Mouse (Mus musculus) C2C12 (cell line): ENCODE results near the gene Zbtb9. TPM values are rescaled to one million over a fixed set of nuclear protein-coding genes. Genes with fewer than 3 reads are reported as not detected.

Experiments
- H3K27me3 ChIP-seq: one replicate; pipeline ENCODE4 v1.6.1; 2011; ENCODE audit not compliant: control insufficient read depth, insufficient read depth, insufficient read length
- H3K36me3 ChIP-seq: one replicate; pipeline ENCODE4 v1.6.1; 2011; ENCODE audit not compliant: control insufficient read depth, insufficient read depth
- H3K4me3 ChIP-seq: one replicate; pipeline ENCODE4 v1.5.1; 2011; ENCODE audit warnings: mild to moderate bottlenecking, control low read depth; ENCODE audit not compliant: poor library complexity, insufficient read depth, severe bottlenecking
- H3K79me2 ChIP-seq: one replicate; pipeline ENCODE4 v1.6.1; 2011; ENCODE audit not compliant: control insufficient read depth, insufficient read depth
- H3K79me3 ChIP-seq: one replicate; pipeline ENCODE4 v1.6.1; 2011; ENCODE audit warnings: low read depth, control low read depth
- H3ac ChIP-seq: one replicate; pipeline ENCODE3; 2011; ENCODE audit warnings: low read depth; ENCODE audit not compliant: control insufficient read depth, insufficient read length
- CEBPB ChIP-seq: IDR thresholded peaks from one replicate; pipeline ENCODE4 v1.6.1; 2011; ENCODE audit warnings: low read depth, mild to moderate bottlenecking, control low read depth, moderate library complexity
- CTCF ChIP-seq: IDR thresholded peaks from one replicate; pipeline ENCODE4 v1.5.1; 2011; ENCODE audit not compliant: control insufficient read depth, insufficient read depth, insufficient read length
- FOSL1 ChIP-seq: IDR thresholded peaks from one replicate; pipeline ENCODE4 v1.8.0; 2011; ENCODE audit warnings: mild to moderate bottlenecking, low read length; ENCODE audit not compliant: poor library complexity, insufficient read depth, severe bottlenecking
- MAX ChIP-seq: IDR thresholded peaks from one replicate; pipeline ENCODE4 v1.6.1; 2011; ENCODE audit warnings: mild to moderate bottlenecking, control low read depth
- MYOD1 ChIP-seq: IDR thresholded peaks from one replicate; pipeline ENCODE4 v1.6.1; 2011; ENCODE audit warnings: low read depth; ENCODE audit not compliant: control insufficient read depth, insufficient read length
- MYOG ChIP-seq: IDR thresholded peaks from one replicate; pipeline ENCODE4 v1.6.1; 2011; ENCODE audit not compliant: control insufficient read depth, insufficient read length; ENCODE audit errors: extremely low read depth
- USF1 ChIP-seq: IDR thresholded peaks from one replicate; pipeline ENCODE4 v1.6.1; 2011; ENCODE audit warnings: low read depth, mild to moderate bottlenecking, control low read depth, moderate library complexity
- polyA plus RNA-seq: library from polyadenylated mRNA; unstranded; fragments of >200 nt; fragmentation: generic; extraction: Trizol; gene quantifications from one replicate; pipeline ENCODE4 v1.2.1, GENCODE M21; 2012; ENCODE audit warnings: missing spikeins

Zbtb9 gene
- polyA plus RNA-seq, 1 experiment: 6.8 TPM

- Histone ChIP-seq H3K36me3 (no peaks in the 10 kb centered on the region), H3K79me2 (no peaks in the 10 kb centered on the region), H3K79me3 (no peaks in the 10 kb centered on the region), H3K4me3 (no peak overlapping the region), H3ac (no peak overlapping the region), H3K27me3 (peaks cover 19% of the 10 kb centered on the region)
- TF ChIP-seq MYOD1: no peak
- no peak for TF ChIP-seq MAX
- no peak for TF ChIP-seq MYOG
- no peak for TF ChIP-seq USF1
- TF ChIP-seq CEBPB: no peak
- TF ChIP-seq CTCF: no peak
- no peak for TF ChIP-seq FOSL1
Measured at GRCm38 (mm10) chr17:27012909-27013308, 39.9 kb downstream of the Zbtb9 start.

GRCm38 (mm10) chr17:27017564-27018499, 44.9 kb downstream of the Zbtb9 start:
- TF ChIP-seq USF1 (peak; percentile 69), MYOD1 (no peak)
- Histone ChIP-seq H3K27me3 (no peaks in the 10 kb centered on the region), H3K79me2 (no peaks in the 10 kb centered on the region), H3K79me3 (no peaks in the 10 kb centered on the region), H3K4me3 (no peak overlapping the region), H3ac (no peak overlapping the region), H3K36me3 (peaks cover 23% of the 10 kb centered on the region)

- no peaks in the 10 kb centered on the region for H3K79me3 ChIP-seq
- H3K79me2 ChIP-seq: no peaks in the 10 kb centered on the region
- no peak for TF ChIP-seq CTCF
- no peak for TF ChIP-seq CEBPB
- no peak for TF ChIP-seq MYOG
- TF ChIP-seq FOSL1: no peak
- TF ChIP-seq USF1: no peak
- no peak for TF ChIP-seq MYOD1
- H3ac ChIP-seq: no peak overlapping the region
- H3K4me3 ChIP-seq: no peak overlapping the region
- no peaks in the 10 kb centered on the region for H3K27me3 ChIP-seq
- peaks cover 27% of the 10 kb centered on the region for H3K36me3 ChIP-seq
Measured at GRCm38 (mm10) chr17:27018555-27019196, 45.7 kb downstream of the Zbtb9 start.

GRCm38 (mm10) chr17:27021076-27021475, 48.1 kb downstream of the Zbtb9 start:
- Histone ChIP-seq H3K4me3 (no peak overlapping the region), H3K79me2 (peaks cover 5% of the 10 kb centered on the region), H3K79me3 (peaks cover 3% of the 10 kb centered on the region), H3ac (no peak overlapping the region), H3K27me3 (no peaks in the 10 kb centered on the region), H3K36me3 (peaks cover 39% of the 10 kb centered on the region)
- TF ChIP-seq MYOD1 (no peak), MAX (no peak), USF1 (no peak), FOSL1 (no peak), CEBPB (no peak), MYOG (no peak), CTCF (no peak)

- Histone ChIP-seq H3ac (no peak overlapping the region), H3K4me3 (no peak overlapping the region), H3K79me3 (peaks cover 9% of the 10 kb centered on the region), H3K79me2 (peaks cover 12% of the 10 kb centered on the region), H3K27me3 (no peaks in the 10 kb centered on the region), H3K36me3 (peaks cover 45% of the 10 kb centered on the region)
- no peak for TF ChIP-seq USF1
- no peak for TF ChIP-seq FOSL1
- no peak for TF ChIP-seq MYOG
- no peak for TF ChIP-seq MAX
- no peak for TF ChIP-seq CTCF
- no peak for TF ChIP-seq CEBPB
Measured at GRCm38 (mm10) chr17:27021736-27022135, 48.8 kb downstream of the Zbtb9 start.
